Mouse (Mus musculus) myocyte (in vitro differentiated cells): ENCODE results near the gene Gmeb1.

Experiments used
- CEBPB ChIP-seq: IDR thresholded peaks from 2 replicates; pipeline ENCODE4 v1.6.1; 2011; ENCODE audit warnings: mild to moderate bottlenecking, moderate library complexity; ENCODE audit not compliant: poor library complexity, insufficient read depth, severe bottlenecking
- POLR2A ChIP-seq: IDR thresholded peaks from one replicate; pipeline ENCODE4 v1.6.1; 2011; ENCODE audit warnings: low read depth, mild to moderate bottlenecking, control low read depth, moderate library complexity; ENCODE audit not compliant: insufficient read length
- SRF ChIP-seq: IDR thresholded peaks from one replicate; pipeline ENCODE4 v1.6.1; 2011; ENCODE audit warnings: low read depth; ENCODE audit not compliant: control insufficient read depth, insufficient read length

GRCm38 (mm10) chr4:132301965-132302938, 40.9 kb upstream of the Gmeb1 start:
- TF ChIP-seq SRF (no peak), POLR2A (no peak), CEBPB (no peak)
